Mouse (Mus musculus) liver, postnatal 0 days (tissue): ENCODE data around the gene Acot12.

ENCODE experiments used
- CTCF ChIP-seq: sonication (generic); IDR thresholded peaks from 2 replicates; pipeline ENCODE4 v1.5.1; 2016; ENCODE audit warnings: antibody characterized with exemption, low read depth
- EP300 ChIP-seq: IDR thresholded peaks from 2 replicates; pipeline ENCODE4 v1.6.1; 2016; ENCODE audit warnings: antibody characterized with exemption, low read depth, mild to moderate bottlenecking

- TF ChIP-seq CTCF (no peak), EP300 (no peak)
These were observed 36.8 kb downstream of the Acot12 start for GRCm38 (mm10) chr13:91778092-91778491.
